Mouse (Mus musculus) gastrocnemius, postnatal 25 days (tissue): ENCODE results near the gene Hoxa1. TPM values are rescaled to one million over a fixed set of nuclear protein-coding genes. Genes with fewer than 3 reads are reported as not detected.

Experiments used
- DNase-seq: peaks from one replicate; pipeline ENCODE4 v3.0.0; 2022
- total RNA-seq, 2 experiments: library from RNA; stranded (reverse); gene quantifications; 1 replicate in 1 of 2; 2 replicates in 1 of 2; pipeline ENCODE4 v1.2.3; 2021

The Hoxa1 gene
- total RNA-seq, 2 experiments from 2014 or later = 0.21 TPM; not detected in 1

- no peak for DNase-seq
Observed at GRCm38 (mm10) chr6:52170898-52171223, 12.7 kb upstream of the Hoxa1 start.

DNA sequence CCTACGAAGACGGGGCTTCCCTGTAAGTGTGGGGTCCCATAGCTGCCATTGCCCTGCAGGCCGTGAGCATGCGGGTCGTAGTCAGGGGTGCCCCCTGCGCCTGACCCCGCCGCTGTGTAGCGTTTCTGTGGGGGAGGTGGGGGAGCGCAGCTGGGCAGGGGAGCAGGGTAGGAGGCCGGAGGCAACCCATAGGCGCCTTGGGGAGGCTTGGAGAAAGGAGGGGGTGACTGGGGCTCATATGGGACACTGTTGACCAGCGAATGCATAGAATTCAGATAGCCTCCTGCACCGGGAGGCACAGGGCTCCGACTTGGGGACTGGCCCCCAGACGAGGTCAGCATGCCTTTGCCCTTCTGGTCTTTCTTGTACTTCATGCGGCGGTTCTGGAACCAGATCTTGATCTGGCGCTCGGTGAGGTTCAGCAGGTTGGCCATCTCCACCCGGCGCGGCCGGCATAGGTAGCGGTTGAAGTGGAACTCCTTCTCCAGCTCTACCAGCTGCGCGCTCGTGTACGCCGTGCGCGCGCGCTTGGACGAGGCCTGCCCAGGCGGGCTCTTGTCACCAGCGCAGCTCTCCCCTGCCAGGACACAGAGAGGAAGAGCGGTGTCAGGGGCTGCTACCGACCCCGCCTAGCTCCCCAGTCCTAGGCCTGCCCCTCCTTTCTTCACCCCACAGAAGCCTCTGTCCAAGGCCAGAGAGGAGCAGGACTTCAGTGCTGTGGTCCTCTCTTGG is 12.2 kb upstream of the Hoxa1 start:
- no peak for DNase-seq

DNA sequence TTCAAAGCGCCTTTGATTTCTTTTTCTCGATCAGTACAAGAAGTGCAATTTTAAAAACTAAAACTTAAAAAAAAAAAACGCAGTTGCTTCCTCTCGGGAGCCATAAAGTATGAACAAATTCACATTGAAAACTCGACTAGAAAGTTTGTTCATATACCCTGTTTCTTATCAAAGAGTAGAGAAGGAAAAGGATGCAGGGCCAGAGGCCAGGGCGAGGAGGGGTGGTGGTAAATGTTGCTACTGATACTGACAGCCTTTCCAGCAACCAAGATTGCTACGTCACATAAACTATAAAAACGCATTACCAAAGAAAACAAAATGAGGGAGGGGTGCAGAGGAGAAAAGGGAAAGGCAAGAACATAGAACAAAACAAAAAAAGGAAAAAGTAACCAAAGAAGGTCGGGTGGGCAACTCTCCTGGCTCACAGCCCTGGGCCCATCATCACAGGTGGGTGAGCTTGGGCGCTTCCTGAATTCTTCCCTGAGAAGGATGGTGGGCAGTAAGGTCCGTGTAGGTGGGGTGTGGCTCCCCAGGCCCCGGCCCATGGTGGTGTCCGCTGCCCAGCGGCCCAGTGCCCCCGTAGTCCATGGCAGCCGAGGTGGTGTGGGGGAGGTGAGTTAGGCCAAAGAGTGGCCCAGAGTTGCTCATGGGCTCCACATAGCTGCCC is 11.5 kb upstream of the Hoxa1 start:
- no peak for DNase-seq

DNA sequence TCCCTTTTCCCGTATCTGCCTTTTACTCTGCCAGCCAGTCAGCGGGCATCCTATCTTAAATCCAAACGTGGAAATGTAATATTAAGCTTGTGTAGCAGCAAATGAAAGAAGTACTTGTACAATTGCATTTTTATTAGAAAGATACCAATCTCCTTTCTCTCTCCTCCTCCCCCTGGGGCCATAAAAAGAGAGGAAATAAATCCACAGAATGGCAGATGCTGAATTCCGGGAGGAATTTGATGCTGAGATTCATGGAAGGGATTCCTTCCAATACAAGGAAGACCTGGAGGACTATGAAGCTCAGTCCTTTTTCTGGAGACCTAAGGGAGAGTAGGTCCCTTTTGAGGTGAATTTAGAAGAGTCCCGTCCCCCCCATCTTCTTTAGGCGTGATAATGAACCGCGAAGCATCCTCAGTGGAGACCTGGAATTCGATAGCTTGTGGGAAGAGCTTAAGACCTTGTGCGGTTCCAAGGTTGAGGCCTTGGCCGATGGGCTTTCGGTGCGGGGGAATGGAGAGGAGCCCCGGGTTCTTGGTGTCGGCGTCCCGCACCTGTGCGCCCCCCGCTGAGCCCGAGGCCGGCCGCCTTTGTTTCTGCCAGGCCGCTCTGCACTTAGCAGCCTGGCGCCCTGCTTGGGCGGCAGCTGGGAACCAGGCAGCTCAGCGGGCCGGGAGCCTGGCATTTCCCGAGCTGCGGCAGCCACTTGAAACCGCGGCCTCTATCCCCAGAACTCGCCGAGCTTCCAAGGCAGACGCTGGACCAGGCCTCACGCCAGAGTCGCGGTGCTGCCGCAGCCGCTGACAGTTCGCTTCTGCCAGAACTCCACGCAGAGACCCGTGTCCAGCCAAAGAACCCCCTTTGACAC is 10.3 kb upstream of the Hoxa1 start:
- DNase-seq = peak; percentile 44

- no peak for DNase-seq
Observed at GRCm38 (mm10) chr6:52167736-52168161, 9.6 kb upstream of the Hoxa1 start.

DNA sequence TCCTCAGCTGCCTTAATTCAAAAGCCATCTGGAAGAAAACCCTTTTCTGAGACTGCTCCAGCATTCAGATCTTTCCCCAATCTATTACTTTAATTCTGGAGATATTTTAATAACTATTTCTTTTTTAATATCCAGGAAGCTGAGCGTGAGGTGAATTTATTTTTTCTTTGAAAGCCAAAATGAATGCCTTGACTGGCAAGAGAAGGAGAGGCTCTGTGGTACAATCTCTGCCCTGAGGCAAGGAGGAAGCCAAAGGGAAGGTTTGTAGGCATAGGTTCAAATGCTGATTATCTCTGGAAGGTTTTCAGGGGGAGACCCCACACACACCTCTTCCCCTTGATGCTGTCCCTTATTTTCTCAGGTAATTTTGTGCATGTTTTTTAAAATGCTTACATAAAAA is 9.1 kb upstream of the Hoxa1 start:
- DNase-seq = no peak

GRCm38 (mm10) chr6:52166431-52167077 is 8.4 kb upstream of the Hoxa1 start:
- no peak for DNase-seq

- DNase-seq = no peak
Observed at GRCm38 (mm10) chr6:52165441-52166370, 7.6 kb upstream of the Hoxa1 start.

DNA sequence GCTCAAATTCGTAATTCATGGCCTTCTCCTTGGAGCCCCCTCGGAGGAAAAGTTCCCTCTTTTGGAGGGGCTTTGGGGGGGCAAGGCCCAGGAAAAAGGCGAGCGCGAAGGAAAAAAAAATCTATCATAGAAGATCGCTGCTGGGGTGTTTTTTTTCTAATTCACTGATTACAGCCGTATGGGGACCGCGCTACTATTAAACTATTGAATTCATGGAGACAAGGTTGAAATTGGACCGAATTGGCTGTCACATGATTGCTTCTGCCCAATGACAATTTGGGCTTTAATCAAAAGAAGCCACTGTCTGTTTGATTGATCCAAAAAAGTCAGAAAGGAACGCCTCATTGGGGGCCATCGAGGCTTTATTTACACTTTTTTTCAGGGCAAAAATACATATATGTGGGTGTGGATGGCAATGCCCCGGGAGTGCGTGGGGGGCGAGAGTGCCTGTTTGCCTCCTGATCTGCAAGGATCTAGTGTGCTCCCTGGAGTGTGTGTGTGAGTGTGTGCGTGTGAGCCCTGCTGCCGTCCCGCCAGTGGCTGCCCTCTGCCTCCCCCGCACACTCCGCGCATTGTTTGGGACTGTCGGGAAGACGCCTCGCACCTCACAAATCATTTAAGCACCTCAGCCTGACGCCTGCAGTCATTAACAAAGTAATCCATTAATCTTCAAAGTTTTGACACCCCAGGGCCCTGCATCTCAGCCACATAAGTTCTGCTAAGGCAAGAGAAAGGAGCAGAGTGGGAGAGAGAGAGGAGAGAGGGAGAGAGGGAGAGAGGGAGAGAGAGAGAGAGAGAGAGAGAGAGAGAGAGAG is 6.7 kb upstream of the Hoxa1 start, which contains the start of gene Hoxa2:
Gene Hoxa2, minus strand, starts transcription at position 206 of the 815 bp plus-strand sequence.
- DNase-seq = no peak

- no peak for DNase-seq
Observed at GRCm38 (mm10) chr6:52164051-52164625, 6.0 kb upstream of the Hoxa1 start.

- DNase-seq = no peak
Observed at GRCm38 (mm10) chr6:52163366-52164031, 5.4 kb upstream of the Hoxa1 start.

DNA sequence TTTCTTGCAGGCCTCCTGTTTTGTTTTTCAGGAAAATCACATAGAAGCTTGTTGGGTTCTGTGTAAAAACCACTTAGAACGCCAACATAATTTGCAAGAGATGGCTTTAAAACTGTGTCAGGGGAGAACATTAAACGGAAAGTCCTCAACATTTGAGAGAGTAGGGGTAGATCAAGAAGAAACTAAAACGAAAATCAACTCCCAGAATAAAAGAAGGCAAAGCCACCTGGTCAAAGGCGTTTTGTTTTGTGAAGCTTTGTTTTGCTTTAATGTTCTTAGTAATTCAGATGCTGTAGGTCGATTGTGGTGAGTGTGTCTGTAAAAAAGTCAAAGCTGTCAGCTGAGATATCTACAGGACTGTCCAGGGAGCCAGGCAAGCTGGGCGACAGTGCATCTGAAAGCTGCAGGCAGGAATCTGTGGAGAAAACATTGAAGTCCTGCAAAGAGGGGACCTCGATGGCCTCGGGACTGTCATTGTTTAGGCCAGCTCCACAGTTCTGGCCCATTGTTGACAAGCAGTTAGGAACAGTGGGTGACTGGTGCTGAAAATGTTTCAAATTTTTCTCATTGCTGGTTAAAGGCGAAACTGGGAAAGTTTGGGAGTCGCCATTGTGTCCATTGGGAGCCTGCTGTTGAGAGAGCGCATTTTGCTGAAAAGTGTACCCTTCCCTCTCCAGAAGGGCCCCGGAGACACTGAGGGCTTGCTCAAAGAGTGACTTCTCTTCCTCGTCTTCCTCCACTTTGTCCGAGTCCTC is 4.7 kb upstream of the Hoxa1 start:
- no peak for DNase-seq

DNA sequence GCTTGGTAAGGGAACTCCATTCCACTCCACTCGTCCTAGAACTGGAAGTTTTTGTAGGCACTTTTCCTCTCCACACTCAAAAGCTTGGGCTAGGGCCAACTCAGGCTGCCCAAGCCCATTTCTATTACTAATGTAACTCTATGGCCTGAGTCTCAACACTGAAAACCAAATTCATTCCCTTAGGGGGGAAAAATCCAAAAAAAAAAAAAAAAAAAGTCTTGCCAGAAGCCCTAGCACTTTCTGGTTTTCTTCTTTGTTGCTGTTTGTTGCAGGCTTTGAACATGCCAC is 3.9 kb upstream of the Hoxa1 start:
- DNase-seq = no peak

- DNase-seq = no peak
Observed at GRCm38 (mm10) chr6:52161336-52162092, 3.4 kb upstream of the Hoxa1 start.

DNA sequence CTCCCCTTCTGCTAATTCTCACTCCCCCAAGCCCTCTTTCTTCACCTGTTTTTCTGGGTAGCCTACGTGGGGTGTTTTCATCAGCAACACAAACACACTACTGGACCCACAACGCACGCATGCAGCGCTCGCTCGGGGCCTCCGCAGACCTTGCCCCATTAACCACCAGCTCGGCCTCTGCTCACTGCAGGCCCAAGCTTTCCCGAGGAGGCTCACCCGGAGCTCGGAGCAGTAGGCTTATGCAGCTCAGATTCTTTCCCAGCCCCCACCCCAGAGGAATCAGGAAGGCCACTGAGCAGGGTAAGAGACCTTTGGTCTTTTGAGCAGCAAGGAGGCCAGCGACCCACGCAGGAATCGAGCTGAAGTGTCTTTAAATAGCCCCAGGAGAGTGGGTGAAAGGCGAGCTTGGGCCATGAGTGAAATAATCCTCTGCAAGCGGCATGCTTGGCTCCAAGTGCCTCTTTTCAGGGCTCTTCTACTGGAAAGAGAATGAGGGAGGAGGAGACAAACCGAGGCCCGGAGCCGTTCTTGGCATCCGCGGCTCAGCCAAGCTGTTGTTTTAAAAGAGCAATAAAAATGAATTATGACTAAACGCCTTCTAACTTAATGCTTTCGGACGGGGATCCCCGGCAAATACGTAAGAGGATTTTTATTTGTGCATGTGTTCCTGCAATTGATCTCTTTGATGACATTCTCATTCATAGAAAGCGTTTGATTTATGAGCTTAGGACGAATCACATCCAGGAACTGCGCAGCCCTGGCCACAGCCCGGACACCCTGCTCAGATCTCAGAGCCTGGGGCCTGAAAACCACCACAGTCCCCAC is 2.6 kb upstream of the Hoxa1 start:
- DNase-seq = no peak

DNA sequence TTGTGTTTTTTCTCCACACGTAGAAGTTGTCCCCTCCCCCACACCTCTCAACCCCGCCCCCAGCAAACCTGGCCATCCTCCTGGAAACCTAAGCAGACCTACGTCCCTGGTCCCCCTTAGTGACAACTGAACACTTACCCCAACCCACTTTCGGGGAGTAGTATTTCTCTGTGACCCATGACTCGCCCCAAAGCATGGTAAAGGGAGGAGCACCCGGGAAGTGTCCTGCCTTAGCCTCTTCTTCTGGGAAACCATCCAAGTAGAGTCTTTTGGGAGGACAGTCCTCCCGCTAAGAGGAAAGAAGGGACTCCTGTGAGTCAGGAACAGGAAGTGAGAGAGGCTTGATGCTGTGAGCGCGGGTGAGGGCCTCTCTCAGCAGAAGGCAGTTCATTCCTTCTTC is 1.9 kb upstream of the Hoxa1 start:
- DNase-seq = no peak

GRCm38 (mm10) chr6:52159164-52159761 is 1.1 kb upstream of the Hoxa1 start:
- no peak for DNase-seq
